Mouse (Mus musculus) T-helper 2 cell (primary cell): ENCODE data around the gene Icosl.
"Not testable (repeated sequence)": the region's sequence is repeated elsewhere in the genome, so short reads cannot be mapped to it uniquely, and the experiment has no call there.

Source experiments
- in situ Hi-C: fragments of 300-600 bp; cut with MboI, MseI; formaldehyde crosslinking; loops from one replicate; pipeline ENCODE4 v1.15.1; 2025; ENCODE audit warnings: high pct_unique_total_duplicates

The Icosl gene

DNA sequence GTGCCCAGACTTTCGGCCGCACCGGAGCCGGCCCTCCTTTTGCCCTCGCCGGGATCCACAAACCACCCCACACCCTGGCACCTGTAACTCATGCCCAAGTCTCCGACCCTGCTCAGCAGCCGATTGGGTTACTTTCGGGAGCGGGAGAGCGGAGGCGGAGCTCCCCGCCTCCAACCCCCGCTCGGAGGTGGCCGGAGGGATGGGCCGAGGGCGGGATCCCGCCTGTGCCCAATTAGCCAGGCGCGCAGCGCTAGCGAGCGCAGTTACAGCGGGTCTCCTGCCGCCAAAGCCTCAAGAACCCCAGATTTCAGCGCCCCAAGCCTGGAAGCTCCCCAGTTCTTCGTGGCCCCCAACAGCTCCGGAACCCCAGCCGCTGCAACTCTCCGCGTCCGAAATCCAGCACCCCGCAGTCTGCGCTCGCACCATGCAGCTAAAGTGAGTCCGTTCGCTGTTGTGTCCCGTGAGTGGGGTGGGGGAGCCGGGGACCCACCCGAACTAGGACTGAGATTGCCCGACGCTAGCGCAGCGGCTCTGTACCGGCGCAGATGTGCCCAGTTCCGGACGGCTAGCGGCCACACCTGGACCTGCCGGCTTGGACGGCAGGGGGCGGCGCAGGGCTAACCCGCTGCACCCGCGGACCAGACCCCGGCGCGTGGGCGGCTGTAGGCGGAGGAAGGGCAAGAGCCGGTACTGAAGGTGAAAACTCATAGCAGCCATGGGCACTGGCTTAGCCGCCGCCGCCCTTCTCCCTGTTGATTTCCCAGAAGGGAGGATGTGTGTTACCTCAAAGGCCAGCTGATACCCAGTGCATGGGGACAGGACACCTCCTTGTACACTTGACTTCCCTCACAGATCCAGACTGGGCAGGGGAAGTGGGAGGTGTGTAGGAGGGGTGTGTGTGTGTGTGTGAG, at the start of gene Icosl:
Gene Icosl, plus strand, starts transcription at position 202 of the 911 bp plus-strand sequence.
- in situ Hi-C loops, result no loop called here

DNA sequence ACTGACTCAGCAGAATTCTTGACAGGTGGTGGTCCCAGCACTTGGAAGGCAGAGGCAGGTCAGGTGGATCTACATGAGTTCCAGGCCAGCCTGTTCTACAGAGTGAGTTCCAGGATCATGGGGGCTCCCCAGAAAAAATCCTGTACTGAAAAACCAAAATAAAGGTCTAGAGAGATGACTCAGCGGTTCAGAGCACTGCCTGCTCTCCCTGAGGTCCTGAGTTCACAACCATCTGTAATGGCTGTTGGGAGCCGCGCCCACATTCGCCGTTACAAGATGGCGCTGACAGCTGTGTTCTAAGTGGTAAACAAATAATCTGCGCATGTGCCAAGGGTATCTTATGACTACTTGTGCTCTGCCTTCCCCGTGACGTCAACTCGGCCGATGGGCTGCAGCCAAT, 49.1 kb upstream of the Icosl start:
- in situ Hi-C loops, result loop anchor here (25.0 kb wide), 1 partner anchor 392 kb away; the partner anchor contains the start of gene Rrp1

DNA sequence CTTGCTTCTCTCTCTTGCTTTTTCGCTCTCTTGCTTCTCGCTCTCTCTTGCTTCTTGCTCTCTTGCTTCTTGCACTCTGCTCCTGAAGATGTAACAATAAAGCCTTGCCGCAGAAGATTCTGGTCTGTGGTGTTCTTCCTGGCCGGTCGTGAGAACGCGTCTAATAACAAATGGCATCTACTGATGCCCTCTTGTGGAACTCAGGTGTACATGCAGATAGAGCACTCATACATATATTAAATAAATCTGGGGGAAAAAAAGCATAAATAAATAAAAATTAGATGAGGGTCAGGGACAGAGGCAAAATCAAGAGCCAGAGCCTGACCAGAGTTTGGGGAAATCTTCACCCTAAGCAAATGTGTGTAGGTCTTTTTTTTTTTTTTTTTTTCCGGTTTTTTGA, 43.6 kb upstream of the Icosl start:
- in situ Hi-C loops, result not testable (repeated sequence)

DNA sequence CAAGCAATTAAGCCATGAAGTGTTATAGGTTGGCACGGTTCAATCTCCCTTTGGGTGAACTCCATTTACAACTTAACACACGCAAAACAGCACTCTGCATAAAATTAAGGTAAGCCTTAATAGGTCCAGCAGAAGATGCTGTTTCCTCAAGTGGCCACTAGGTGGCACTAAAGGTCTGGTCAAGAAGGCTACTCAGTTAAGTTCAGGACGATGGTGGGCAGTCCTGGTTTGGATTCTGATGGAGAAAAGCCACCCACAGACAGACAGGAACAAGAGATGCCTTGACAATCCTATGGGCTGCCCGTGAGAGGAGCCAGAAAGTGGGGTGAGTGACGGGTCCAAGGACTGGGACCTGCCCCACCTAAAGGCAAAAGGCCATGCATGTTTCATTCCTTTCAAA, 41.0 kb upstream of the Icosl start:
- in situ Hi-C loops, result no loop called here

DNA sequence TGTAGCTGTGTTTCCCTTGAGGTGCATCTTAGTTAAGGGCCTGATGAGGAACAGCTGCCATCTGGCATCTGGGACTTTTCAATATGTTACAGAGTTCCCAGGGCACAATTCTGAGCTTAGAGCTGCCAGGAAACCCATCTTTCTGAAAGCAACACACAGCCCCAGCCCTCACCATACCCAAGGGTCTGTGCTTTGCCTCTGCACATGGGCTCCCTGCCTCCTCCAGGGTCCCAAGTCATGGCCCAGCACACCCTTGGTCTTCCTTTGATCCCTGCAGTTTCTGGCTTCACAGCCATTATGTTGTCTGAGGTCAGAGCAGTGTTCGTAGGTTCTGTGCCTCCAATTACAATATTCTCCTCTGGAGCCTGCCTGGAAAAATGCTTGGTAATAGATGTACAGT, 40.0 kb upstream of the Icosl start:
- in situ Hi-C loops, result no loop called here

DNA sequence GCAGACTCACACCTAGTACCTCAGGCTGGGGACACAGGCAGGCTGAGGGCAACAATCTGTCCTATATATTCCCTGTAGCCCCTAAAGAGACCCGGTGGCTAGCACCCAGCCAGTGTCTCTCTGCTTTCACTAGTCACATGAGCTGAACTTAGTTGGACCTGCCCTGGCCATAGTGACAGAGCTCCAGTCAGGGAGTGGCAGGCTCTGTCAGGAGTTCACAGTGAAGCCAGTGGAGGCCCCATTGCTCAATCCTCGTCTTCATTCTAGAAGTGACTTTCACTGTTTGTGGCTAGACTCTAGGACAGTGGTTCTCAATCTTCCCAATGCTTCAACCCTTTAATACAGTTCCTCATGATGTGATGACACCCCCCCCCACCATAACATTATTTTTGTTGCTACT, 37.1 kb upstream of the Icosl start:
- in situ Hi-C loops, result loop anchor here (5.0 kb wide), 1 partner anchor 130 kb away; no protein-coding TSS in a partner anchor

DNA sequence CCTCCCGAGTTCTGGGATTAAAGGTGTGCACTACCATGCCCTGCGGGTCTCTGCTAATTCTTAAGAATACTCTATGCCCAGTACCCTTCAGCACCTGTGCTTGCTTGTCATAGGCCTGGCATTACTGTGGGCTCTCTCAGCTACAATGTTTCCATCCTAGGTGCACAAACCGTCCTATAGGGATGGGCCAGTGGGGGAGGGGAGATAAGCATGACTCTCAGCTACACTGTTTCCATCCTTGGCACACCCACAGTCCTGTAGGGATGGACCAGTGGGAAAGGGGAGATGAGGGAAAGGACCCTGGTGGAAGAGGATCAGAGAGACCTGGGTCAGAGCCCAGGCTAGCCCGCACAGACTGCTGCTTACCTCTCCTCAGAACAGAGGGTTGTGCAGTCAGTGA, 32.0 kb upstream of the Icosl start:
- in situ Hi-C loops, result no loop called here

DNA sequence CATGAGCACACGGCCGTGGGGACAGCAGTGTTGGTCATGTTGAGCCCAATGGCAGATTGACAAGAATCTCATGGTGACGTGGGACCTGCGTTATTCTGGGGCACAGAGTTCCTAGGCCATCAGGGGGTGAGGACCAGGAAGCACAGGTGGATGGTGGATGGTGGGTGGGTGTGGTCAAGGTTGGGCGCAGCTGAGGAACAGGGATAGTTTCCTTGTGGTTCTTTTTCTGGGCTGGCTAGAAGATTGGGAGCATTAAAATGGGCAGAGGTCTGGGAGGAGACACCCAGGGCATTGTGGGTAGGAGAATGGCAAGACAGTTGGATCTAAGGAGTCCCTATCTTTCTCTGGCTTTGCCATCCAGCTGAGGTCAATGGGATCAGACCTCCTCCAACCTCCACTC, 27.5 kb upstream of the Icosl start, which contains the start of gene Dnmt3l:
Gene Dnmt3l, plus strand, starts transcription at position 301 of the 400 bp plus-strand sequence.
- in situ Hi-C loops, result no loop called here

DNA sequence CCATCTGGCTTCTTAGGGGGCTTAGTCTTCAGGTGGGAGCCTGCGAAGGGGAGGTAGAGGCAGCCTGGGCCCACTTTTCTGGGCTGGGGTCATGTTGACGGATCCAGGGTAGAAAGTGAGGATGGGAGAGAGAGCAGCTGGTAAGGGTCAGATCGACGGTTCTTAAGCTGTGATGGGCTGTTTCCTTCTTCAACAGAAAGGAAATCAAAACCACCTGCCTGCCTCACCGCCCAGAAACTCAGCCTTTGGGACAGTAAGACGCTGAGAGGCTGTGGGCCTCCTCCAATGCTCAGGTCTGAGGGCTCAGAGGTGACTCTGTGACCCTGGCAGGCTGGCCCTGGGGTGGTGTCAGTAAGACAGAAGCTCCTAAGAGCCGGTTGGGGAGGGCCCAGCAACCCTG, 27.0 kb upstream of the Icosl start:
- in situ Hi-C loops, result no loop called here

DNA sequence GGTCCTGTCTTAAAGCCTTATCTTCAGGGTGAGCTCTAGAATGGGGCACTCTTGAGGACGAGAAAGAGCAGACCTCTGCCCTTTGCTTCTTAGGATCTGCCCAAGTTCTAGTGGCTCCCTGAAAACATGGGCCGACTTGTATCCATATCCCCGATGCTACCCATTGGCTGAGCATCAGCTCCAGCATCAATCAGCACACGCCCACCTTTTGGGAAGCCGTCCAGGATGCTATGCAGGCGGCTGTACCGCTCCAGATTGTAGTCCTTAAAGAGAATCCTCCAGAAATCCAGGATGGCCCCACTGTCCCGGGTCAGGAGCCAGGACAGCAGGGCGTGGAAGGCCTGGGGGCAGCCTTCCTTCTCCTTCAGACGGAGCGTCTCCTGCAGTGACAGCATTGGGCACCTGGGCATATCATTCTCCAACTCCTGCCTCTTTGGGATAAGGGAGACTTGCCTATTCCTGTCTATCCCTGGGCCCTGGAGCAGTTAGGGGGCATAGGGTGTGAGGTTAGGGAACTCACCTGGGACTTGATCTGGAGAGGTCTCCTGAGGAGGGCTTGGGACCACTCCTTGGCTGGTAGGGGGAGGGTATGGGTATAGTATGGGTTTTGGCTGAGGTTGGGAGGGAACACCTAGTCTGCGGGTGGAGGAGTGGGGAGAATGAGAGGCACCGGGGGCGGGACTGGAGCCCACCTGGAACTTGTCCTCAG, 26.3 kb upstream of the Icosl start:
- in situ Hi-C loops, result no loop called here

DNA sequence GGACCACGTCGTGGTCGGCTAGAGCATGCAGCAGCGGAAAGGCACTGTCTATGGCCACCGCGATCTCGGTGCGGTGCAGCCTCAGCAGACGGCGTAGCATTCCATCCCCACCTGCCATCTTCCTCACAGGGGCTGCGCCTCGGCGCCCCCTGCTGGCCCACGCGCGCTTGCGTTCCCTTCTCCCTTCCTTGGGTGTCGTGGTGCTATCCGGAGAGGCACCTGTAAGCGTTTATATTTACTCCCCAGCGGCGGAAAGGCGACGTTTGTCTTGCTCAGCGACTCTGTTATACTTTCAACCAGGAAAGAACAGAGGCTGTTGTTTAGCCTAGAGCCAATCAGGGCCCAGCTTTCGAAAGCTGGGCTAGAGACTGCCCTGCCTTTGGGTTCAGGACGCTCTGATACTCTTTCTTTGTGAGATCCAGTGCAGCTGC, 25.7 kb upstream of the Icosl start, which contains the start of gene Aire:
Gene Aire, minus strand, starts transcription at position 205 of the 431 bp plus-strand sequence.
- in situ Hi-C loops, result no loop called here

DNA sequence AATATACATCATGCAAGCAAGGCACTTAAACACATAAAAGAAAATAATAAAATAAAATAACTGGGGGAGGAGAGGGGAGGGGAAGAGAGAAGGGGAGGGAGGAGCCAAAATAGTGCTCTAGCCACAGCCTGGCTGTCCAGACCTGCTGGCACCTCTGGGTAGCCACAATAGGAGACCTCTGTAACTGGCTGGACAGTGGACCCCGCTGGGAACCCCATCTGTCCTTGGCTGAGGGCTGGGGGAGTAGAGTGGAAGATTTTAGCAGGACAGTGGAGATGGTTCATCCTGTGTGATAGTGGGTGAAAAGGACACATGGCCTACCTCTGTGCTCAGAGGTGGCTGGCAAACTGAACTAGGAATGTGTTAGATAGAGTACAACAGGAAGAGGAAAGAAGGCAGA, 24.6 kb upstream of the Icosl start:
- in situ Hi-C loops, result no loop called here

DNA sequence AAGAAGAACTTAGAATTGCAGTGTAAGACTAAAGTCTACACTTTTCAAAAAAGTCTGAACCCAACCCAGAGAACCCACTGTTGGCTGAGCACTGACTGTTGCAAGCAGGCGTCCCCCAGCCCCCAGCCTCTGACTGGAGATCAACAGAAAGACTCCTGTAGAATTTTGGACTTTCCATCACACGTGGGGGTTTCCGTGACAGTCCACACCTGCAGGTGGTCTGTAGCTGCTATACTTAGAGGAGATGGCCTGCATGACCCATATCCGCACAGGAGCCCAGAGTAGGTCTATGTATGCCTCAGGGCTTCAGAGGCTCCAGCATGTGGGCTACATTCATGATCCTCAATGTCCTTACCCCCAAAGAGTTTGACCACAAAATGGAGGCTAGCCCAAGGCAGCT, 22.7 kb upstream of the Icosl start:
- in situ Hi-C loops, result no loop called here

DNA sequence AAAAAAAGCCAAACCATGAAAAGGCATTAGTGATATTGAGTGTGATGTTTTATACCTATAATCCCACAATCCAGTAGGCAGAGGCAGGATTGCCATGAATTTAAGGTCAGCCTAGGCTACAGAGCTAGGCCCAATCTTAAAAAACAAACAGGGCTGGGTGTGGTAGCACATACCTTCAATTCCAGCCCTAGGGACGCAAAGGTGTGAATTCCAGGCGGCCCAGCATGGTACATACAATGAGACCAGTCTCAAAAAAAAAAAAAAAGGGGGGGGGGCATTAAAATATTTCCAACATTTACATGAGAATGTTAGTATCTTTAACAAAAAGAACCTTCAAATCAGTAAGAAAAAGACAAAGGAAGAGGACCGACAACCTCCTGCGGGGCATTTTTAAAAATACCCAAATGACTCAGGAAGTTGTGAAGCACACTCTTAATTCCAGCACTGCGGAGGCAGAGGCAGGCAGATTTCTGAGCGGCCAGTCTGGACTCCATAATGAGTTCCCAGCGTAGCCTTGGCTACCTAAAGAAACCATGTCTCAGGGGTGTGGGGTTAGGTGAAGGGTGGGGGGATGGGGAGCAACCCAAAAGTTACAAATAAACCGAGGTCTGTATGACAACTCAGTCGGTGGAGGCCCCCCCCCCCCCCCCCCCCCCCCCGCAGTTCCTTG, 20.9 kb upstream of the Icosl start:
- in situ Hi-C loops, result no loop called here

DNA sequence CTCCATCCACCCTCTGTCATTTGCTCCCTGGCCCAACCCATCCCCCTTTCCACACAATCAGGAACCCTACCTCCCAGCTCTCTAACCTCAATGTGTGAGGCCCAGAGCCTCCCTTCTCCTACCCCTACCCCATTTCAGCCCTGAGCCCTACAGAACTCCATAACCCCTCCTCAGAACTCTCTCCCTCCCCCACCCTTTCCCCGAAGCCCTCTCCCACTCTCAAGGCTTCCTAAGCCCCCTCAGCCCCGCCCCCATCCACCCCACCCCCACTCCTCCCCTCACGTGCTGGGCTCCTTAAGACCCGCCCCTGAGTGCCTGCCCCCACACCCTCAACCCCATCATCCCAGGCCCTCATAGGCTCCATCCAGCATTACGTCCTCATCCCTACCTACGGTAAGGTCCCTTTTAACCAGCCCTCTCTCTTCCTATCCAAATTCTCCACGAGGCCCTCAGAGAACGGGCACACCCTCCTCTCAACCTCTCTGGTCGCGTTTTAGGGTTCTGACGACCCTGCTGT, 19.5 kb upstream of the Icosl start:
- in situ Hi-C loops, result no loop called here

DNA sequence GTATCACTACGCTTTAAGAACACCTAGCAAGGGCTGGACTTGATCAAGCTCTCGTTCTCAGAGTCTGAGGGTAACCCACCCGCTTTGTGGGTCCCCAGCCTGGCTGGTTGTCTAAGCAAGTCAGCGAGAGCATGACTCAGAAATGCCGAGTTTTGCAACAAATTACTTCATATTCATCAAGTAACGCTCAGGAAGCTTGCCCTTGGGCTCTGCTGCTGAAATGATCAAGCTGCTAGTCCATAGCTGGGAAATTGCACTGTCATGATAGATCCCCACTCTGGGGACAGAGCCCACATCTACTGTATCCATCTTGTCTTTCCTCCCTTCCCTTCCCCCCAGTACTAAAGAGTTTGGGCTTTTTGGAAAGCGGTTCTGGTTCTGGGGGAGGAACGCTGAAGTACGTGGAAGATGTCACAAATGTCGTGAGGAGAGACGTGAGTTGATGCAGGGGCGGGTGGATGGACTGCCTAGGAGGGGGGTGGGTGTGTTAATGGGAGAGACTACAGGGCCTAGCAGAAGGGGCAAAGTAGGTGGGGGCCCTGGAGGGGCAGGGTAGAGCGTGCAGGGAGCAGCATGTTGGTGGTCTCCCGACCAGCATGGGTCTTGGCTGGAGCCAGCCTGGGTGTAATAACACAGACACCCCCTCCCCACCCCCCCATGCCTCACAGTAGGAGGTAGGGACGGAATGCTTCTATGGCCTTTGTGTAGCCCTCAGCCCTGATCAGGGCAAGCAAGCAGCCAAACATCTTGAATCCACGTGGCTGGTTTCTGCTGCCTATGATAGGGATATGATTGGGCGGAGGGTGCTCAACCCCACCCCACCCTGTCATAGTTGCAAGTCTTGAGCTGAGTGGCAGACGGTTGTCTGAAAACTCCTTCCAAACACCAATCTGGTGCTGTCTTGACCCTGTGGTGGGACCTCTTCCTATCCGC, 14.2 kb upstream of the Icosl start:
- in situ Hi-C loops, result no loop called here

DNA sequence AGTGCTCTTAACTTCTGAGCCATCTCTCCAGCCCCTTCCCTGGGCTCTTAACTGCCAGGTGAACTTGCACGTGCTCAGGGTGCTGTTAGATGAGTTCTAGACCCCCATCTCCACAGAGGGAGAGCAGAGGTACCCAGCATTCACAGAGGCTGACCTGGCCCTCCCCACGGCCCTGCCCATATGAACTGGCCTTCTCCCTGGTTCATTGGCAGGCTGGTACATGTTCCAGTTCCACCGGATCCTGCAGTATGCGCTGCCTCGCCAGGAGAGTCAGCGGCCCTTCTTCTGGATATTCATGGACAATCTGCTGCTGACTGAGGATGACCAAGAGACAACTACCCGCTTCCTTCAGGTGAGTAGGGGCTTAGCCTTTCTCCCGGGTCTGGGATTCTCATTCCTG, 12.0 kb upstream of the Icosl start:
- in situ Hi-C loops, result no loop called here

DNA sequence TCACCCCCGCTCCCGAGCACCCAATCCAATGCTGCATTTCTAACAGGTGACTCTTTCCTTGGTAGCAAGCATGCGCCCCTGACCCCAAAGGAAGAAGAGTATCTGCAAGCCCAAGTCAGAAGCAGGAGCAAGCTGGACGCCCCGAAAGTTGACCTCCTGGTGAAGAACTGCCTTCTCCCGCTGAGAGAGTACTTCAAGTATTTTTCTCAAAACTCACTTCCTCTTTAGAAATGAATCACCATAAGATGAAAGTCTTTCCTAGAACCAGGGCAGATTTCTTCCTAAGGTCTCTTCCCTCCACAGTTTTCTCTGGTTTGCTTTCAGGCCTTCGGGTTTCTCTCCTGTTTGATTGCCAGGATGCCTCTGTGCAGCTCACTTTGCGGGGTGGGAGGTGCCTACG, 6.0 kb upstream of the Icosl start:
- in situ Hi-C loops, result no loop called here

DNA sequence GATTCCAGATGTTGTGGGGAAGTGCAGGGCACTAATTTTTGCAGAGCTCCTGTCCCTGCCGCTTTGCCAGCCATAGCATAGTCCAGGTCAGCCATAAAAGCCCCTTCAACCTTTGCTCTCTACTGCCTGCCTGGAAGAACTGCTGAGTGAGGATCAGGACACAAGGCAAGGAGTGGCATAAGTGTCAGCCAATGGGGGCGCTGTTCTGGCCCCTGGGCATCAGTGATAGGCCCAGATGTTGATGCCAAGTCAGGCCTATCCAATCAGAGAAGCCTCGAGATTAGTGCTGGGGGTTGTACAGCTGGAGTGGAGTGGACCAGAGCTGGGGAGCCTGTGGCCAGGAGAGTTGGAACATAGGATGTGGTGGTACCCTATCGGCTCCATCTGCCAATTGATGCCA, 1.9 kb upstream of the Icosl start:
- in situ Hi-C loops, result no loop called here

DNA sequence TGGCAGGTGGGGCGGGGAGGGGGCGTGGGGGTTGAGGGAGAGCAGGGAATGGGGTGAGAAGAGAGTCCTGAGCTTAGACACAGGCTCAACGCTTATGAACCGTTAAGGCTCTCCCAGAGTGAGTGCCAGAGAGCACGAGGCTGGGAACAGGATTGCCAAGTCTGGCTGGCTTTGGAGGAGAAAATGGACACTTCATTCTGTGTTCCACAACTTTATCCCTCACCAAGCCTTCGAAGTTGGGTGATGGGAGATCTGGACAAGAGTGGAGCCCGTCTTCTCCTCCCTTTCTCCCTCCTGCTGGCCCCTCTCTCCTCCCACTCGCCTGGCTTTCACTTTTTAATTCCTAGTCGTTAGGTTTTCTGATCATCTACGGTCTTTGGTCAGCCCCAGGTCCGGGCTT, 561 bp upstream of the Icosl start:
- in situ Hi-C loops, result no loop called here

DNA sequence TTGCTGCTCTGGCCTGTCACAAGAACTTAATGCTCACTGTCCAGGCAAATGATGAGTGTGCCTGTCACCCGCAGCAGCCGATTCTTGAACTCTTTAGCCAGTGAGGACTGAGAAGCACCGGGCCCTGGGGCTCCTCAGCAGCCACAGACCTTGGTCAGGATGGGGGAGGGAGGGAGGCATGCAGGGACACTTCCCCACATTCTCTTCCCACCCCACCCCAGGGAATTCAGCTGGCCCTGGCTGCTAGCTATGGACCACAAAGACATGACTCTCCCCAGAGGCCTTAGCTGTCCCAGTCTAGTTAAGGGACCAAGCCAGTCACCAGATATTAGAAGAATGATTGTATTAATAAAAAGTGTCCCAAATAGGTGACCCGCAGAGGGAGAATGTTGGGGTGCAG, 5.0 kb downstream of the Icosl start:
- in situ Hi-C loops, result no loop called here
